Mouse (Mus musculus) liver, embryonic 13.5 days (tissue): ENCODE results near the gene Zdhhc17. TPM values are rescaled to one million over a fixed set of nuclear protein-coding genes. Genes with fewer than 3 reads are reported as not detected.

Experiments
- ATAC-seq: fragments of 200-750 bp; cut with Nextera tagmentation; 2 replicates; pipeline ENCODE4 v1.8.0; 2017; ENCODE audit warnings: low read depth, mild to moderate bottlenecking, moderate number of reproducible peaks, moderate library complexity
- DNase-seq: peaks from one replicate; pipeline ENCODE4 v3.0.0; 2022
- H3K27ac ChIP-seq: fragments of 300-500 bp; sonication (generic); 2 replicates; pipeline ENCODE4 v1.5.1; 2015; ENCODE audit warnings: moderate library complexity, mild to moderate bottlenecking, inconsistent platforms
- H3K27me3 ChIP-seq: fragments of 300-500 bp; sonication (generic); 2 replicates; pipeline ENCODE4 v1.6.1; 2015; ENCODE audit warnings: mild to moderate bottlenecking, inconsistent platforms
- H3K36me3 ChIP-seq: fragments of 300-500 bp; sonication (generic); 2 replicates; pipeline ENCODE4 v1.6.1; 2015; ENCODE audit warnings: mild to moderate bottlenecking, inconsistent platforms
- H3K4me1 ChIP-seq: fragments of 300-500 bp; sonication (generic); replicated peaks from 2 replicates; pipeline ENCODE4 v1.6.1; 2015; ENCODE audit warnings: inconsistent platforms
- H3K4me2 ChIP-seq: fragments of 300-500 bp; sonication (generic); 2 replicates; pipeline ENCODE4 v1.6.1; 2015; ENCODE audit warnings: inconsistent platforms, mild to moderate bottlenecking, moderate library complexity
- H3K4me3 ChIP-seq: fragments of 300-500 bp; sonication (generic); replicated peaks from 2 replicates; pipeline ENCODE4 v1.5.1; 2015; ENCODE audit warnings: mild to moderate bottlenecking, inconsistent platforms
- H3K9ac ChIP-seq: fragments of 300-500 bp; sonication (generic); 2 replicates; pipeline ENCODE4 v1.6.1; 2015; ENCODE audit warnings: mild to moderate bottlenecking, inconsistent platforms
- H3K9me3 ChIP-seq: fragments of 300-500 bp; sonication (generic); replicated peaks from 2 replicates; pipeline ENCODE4 v1.6.1; 2016; ENCODE audit warnings: inconsistent platforms
- WGBS: fragments of 180-500 bp; shearing (Covaris S2); methylation state at CpG from one replicate; pipeline ENCODE4 v1.1.7; 2015; ENCODE audit not compliant: insufficient replicate concordance; 5-methylcytosine and 5-hydroxymethylcytosine counted together
- polyA plus RNA-seq: library from polyadenylated mRNA; unstranded; fragments of >200 nt; fragmentation: Nextera tagmentation; extraction: Ambion mirVana; gene quantifications from 2 replicates; pipeline ENCODE4 v1.2.1, GENCODE M21; 2015

Gene Zdhhc17
- polyA plus RNA-seq, 1 experiment from 2014 or later = 4.3 TPM

DNA sequence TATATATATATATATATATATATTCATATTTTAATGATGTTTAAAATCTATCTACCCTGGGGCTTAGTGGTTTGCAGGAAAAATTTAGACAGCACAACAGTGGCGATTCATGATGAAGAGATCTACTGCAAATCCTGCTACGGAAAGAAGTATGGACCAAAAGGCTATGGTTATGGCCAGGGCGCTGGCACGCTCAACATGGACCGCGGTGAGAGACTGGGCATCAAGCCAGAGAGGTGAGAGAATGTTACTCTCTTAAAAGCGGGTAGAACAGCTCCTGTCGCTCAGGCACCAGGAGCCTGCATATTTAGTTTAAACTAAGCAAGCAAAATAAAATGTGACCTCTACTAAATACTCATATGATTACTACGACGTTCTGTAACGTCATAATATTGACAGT is 74.9 kb downstream of the Zdhhc17 start:
- ATAC-seq (no peak), DNase-seq (no peak)
- Histone ChIP-seq H3K9me3 (no peaks in the 10 kb centered on the region), H3K27me3 (no peaks in the 10 kb centered on the region), H3K27ac (no peak overlapping the region), H3K36me3 (0 out of 2 replicates have a peak, but pooled peaks cover 7% of the 10 kb centered on the region), H3K4me3 (no peak overlapping the region), H3K4me2 (no peak overlapping the region), H3K9ac (no peak overlapping the region), H3K4me1 (peaks cover 7% of the 10 kb centered on the region; the same call in 1 of the 2 replicates)
- WGBS = 82% methylated on average over 11 of the region's 11 CpGs

DNA sequence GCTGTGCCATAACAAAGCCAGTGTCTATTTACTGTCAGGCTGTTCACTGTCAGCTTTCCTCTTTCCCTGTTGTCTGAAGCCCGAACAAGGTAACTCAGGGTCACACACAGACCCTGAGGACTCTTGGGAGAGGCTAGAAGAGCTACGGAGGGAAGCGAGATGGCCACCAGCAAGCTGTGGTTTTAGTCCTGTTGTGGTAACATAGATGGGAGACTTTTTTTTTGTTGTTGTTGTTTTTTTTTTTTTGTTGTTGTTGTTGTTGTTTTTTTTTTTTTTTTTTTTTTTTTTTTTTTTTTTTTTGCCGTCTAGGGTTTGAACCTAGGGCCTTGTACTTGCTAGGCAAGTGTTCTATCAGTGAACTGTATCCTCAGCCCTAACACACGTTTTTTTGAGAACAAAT is 76.4 kb downstream of the Zdhhc17 start:
- H3K36me3 ChIP-seq = 0 out of 2 replicates have a peak, but pooled peaks cover 5% of the 10 kb centered on the region
- ATAC-seq (no peak), DNase-seq (no peak)
- no peaks in the 10 kb centered on the region for H3K9me3 ChIP-seq
- H3K4me3 ChIP-seq = no peak overlapping the region
- 63% methylated on average over 5 of the region's 5 CpGs for WGBS
- peaks cover 7% of the 10 kb centered on the region; the same call in 1 of the 2 replicates for H3K4me1 ChIP-seq
- H3K9ac ChIP-seq = no peak overlapping the region
- no peaks in the 10 kb centered on the region for H3K27me3 ChIP-seq
- H3K4me2 ChIP-seq = no peak overlapping the region
- no peak overlapping the region for H3K27ac ChIP-seq

DNA sequence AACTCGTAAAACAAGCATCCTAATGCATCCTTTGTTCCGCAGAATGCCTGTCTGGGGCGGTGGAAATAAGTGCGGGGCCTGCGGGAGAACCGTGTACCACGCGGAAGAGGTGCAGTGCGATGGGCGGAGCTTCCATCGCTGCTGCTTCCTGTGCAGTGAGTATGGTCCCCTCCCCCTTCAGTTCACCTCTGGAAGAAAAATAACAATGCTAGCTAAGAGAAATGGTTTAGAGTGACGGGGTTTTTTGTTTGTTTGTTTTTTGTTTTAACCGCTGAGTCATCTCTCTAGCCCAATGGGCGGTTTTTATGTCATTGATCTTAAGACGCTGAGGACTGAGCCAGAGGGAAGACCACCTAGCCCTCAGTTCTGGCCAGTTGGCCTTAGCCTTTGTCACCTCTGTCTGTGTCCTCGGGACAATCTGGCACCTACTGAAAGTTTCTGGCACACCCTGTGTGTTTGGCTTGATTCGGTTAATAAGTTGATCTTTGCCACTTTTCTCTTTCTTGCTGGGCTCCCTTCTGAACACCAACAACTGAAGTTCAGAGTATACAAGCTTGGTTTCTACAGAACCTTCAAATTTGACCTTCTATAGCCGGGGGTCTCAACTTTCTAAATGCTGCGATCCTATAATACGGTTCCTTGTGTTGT is 77.9 kb downstream of the Zdhhc17 start:
- H3K4me3 ChIP-seq = peak overlapping the region; percentile 30
- DNase-seq = no peak
- no peaks in the 10 kb centered on the region for H3K9me3 ChIP-seq
- H3K9ac ChIP-seq = no peak overlapping the region; the same call in 1 of the 2 replicates
- no peaks in the 10 kb centered on the region for H3K36me3 ChIP-seq
- 51% methylated on average over 20 of the region's 20 CpGs for WGBS
- peak overlapping the region; percentile 54 for H3K4me2 ChIP-seq
- ATAC-seq = peak; percentile 69; the same call in 1 of the 2 replicates
- no peaks in the 10 kb centered on the region for H3K27me3 ChIP-seq
- peaks cover 7% of the 10 kb centered on the region; the same call in 1 of the 2 replicates for H3K4me1 ChIP-seq
- H3K27ac ChIP-seq = no peak overlapping the region

DNA sequence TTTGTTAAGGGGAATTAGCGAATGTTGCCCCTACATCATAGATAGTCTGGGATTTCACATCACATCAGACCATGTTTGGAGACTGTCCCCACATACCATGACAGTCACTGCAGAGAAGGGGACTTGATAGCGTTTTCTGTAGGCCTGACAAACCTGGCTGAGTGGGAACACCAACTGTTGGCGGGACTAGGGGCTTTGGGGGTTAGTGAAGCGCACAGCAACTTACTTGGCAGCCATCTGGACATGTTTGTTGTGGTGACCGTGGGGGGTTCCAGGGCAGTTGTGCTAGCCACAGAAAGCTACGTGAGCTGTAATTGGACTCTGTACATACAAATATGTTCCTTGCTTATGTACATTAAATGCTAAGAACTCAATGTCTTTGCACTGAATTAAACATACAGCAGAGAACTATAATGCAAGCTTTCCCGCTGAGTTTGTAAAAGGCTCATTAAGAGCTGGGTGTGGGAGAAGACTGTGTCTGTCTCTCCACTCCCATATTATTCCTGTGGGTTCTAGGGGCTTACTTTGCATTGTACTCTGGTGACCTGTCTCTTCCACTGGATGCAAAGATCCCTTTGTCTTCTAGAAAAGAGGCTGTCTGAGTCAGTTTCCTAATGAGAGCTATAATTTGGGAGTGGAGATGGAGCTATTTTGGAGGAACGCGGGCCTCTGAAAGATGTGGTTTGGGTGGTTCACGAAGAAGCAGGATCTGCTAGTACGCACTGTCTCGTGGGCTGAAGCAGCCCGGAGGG is 78.6 kb downstream of the Zdhhc17 start:
- H3K36me3 ChIP-seq = no peaks in the 10 kb centered on the region
- H3K9me3 ChIP-seq = no peaks in the 10 kb centered on the region
- no peak overlapping the region for H3K27ac ChIP-seq
- peak overlapping the region; percentile 30 for H3K4me3 ChIP-seq
- peaks cover 7% of the 10 kb centered on the region; the same call in 1 of the 2 replicates for H3K4me1 ChIP-seq
- H3K9ac ChIP-seq = no peak overlapping the region; the same call in 1 of the 2 replicates
- DNase-seq (no peak), ATAC-seq (no peak)
- WGBS = 61% methylated on average over 13 of the region's 13 CpGs
- H3K4me2 ChIP-seq = peak overlapping the region; percentile 54
- H3K27me3 ChIP-seq = no peaks in the 10 kb centered on the region

DNA sequence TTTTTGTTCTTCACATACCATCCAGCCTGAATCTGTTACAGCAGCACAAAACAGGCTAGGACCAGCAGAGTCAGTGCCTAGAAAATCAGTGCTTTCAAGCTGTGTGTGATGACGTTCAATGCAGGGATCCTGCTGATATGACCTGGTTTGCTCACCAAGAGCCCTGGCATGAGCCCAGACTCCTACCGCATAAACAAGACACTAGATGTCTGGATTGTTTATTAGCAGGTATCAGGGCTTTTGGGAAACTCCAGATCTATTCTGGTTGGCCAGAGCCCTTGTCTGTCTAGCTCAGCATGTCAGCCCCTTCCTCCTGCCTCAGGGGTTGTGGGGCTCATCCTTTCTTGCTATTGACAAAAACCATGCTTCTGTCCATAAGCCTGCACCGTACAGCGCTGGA is 80.2 kb downstream of the Zdhhc17 start:
- Histone ChIP-seq H3K36me3 (no peaks in the 10 kb centered on the region), H3K27ac (no peak overlapping the region), H3K9ac (no peak overlapping the region), H3K4me3 (no peak overlapping the region), H3K9me3 (no peaks in the 10 kb centered on the region), H3K27me3 (no peaks in the 10 kb centered on the region), H3K4me1 (no peaks in the 10 kb centered on the region; the same call in 1 of the 2 replicates), H3K4me2 (no peak overlapping the region)
- DNase-seq (no peak), ATAC-seq (no peak; the same call in 1 of the 2 replicates)
- 68% methylated on average over 4 of the region's 4 CpGs for WGBS

DNA sequence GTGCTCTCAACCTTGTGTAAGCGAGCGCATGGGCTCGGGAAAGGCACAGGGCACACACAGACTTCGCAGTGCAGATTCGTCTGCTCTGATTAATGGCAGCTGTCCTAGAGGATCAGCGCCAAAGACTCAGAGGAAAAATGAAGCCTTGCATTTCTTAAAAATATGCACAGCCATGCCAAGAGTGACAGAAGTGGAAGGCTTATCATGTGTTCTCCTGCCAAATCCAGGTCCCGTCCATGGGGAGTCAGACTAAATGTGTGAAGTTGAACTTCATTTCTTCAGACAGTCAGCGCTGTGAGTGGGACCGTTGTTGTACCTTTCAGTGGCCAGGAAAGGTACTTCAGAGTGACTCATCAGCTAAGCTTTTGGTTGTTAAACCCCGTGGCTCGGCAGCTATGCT is 82.4 kb downstream of the Zdhhc17 start:
- 61% methylated on average over 11 of the region's 11 CpGs for WGBS
- H3K4me3 ChIP-seq = no peak overlapping the region
- H3K4me1 ChIP-seq = peaks cover 4% of the 10 kb centered on the region; the same call in 1 of the 2 replicates
- no peak overlapping the region for H3K27ac ChIP-seq
- no peak overlapping the region for H3K9ac ChIP-seq
- H3K27me3 ChIP-seq = no peaks in the 10 kb centered on the region
- no peaks in the 10 kb centered on the region for H3K36me3 ChIP-seq
- H3K9me3 ChIP-seq = no peaks in the 10 kb centered on the region
- DNase-seq = no peak
- no peak for ATAC-seq
- H3K4me2 ChIP-seq = no peak overlapping the region

DNA sequence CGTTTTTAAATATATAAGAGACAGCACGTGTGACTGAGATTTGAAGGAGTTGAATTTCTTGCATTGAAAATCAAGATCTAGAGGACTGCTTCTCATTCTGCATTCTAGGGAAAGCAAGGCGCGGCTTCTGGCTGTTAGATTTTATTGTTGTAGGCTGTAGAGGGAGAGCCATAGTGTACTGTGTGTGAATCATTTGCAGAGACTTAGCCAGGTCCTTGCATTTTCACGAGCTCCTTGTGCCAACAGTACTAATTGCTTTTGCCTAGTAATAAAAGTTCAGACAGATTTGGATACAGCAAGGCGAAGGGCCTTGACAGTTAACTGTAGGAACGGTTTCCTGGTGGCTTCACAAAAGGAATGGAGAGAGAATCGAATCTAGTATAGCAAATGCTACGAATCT is 87.3 kb downstream of the Zdhhc17 start:
- WGBS = 61% methylated on average over 9 of the region's 9 CpGs
- no peaks in the 10 kb centered on the region for H3K9me3 ChIP-seq
- H3K4me1 ChIP-seq = peaks cover 36% of the 10 kb centered on the region
- H3K4me3 ChIP-seq = no peak overlapping the region
- ATAC-seq = no peak
- no peak for DNase-seq
- H3K27me3 ChIP-seq = peaks cover 32% of the 10 kb centered on the region
- no peak overlapping the region for H3K4me2 ChIP-seq
- no peaks in the 10 kb centered on the region for H3K36me3 ChIP-seq
- no peak overlapping the region for H3K27ac ChIP-seq
- no peak overlapping the region for H3K9ac ChIP-seq

DNA sequence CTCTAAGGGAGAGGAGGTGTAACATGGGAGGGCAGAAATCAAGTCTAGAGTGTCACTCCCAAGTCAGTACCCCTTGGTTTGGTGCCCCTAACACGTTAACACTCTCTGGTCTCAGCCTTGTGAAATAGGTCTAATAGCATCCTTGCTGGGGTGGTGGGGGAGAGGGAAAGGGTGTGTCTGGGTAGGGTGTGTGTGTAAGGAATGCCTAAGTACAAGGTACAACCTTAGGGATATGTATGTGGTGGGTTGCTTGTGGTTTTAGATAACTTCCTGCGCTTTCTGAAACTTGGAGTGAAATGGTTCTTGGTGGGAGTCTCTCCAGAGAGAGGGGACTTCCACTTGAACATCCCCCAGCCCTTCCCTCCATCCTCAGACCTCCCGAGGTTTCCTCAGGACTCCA is 88.0 kb downstream of the Zdhhc17 start:
- WGBS = 51% methylated on average over 3 of the region's 3 CpGs
- H3K4me2 ChIP-seq = 0 out of 2 replicates have a peak overlapping the region, but pooled peaks have one; percentile 12
- H3K36me3 ChIP-seq = no peaks in the 10 kb centered on the region
- no peak overlapping the region for H3K27ac ChIP-seq
- H3K4me1 ChIP-seq = peaks cover 36% of the 10 kb centered on the region
- H3K27me3 ChIP-seq = peaks cover 32% of the 10 kb centered on the region
- no peak for DNase-seq
- no peak for ATAC-seq
- no peak overlapping the region for H3K9ac ChIP-seq
- H3K9me3 ChIP-seq = no peaks in the 10 kb centered on the region
- H3K4me3 ChIP-seq = no peak overlapping the region

DNA sequence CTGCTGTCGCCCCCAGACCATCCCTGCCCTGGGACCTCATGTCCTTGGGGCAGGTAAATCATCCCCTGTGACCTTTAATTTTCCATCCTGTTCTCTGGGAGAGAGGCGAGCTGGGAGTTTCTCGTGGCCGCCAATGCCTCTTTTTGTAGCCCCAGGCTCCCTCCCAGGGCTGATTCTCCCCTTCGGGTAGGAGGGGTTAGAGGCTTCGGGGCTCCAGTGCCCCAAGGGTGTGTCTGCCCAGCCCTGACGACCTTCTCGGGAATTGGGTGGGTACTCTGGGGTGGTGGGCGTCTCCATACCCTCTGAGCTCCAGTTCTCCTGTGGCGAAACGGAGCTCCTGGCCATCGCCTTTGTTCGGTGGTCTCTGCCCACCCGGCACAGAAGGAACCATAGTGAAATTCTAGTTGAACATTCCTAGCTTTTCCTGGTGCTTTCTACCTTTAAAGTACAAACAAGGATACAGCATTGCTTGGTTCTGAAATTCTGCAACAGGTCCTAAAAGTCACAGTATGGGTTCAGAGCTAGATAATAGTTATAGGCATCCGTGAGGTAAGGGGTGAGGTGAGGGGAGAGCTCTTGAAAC is 89.5 kb downstream of the Zdhhc17 start:
- peak overlapping the region; percentile 67 for H3K4me3 ChIP-seq
- 3% methylated on average over 15 of the region's 15 CpGs for WGBS
- H3K36me3 ChIP-seq = no peaks in the 10 kb centered on the region
- H3K4me2 ChIP-seq = peak overlapping the region; percentile 89
- peak overlapping the region; percentile 69 for H3K9ac ChIP-seq
- DNase-seq (no peak), ATAC-seq (peak; percentile 60)
- peaks cover 32% of the 10 kb centered on the region for H3K27me3 ChIP-seq
- peaks cover 36% of the 10 kb centered on the region for H3K4me1 ChIP-seq
- H3K9me3 ChIP-seq = no peaks in the 10 kb centered on the region
- H3K27ac ChIP-seq = no peak overlapping the region; the same call in 1 of the 2 replicates

DNA sequence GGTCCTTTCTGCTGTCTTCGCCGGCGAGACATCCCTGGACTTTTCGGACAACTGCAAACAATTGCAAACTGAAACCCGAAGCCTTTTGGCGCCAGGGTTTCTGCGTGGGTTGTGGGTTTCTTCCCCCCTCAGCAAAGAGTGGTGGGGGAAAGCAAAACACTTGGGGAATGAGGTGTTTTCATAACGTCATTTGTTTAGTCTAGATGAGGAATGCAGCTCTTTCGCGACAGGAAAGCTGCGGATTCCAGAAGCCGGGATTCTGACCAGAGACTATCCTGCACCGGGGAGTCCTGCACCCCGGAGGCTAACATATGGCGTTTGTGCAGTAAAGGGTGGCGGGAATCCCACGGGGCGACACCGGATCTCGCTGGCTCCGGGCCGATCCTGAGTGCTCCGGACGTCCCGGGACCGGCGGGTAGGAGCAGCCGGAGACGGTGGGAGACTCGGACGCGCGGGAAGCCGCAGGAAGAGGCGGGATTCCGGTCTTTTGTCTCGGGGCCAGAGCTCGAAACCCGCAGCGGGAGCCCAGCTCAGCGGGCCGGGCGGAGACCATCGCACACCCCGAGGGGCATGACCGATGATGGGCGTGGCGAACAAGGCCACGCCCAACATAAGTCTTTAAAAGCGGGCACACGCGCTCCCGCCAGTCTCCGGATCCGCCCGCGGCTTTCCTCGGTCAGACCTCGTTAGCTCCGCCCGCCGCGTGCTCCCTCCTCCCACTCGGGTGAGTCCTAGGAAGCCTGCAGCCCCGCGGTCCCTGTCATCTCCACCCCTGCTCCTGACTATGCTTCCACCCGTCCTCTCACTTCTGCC is 90.2 kb downstream of the Zdhhc17 start, which contains the start of gene Csrp2:
Gene Csrp2, plus strand, starts transcription at position 259 of the 813 bp plus-strand sequence.
- peaks cover 32% of the 10 kb centered on the region for H3K27me3 ChIP-seq
- H3K4me3 ChIP-seq = peak within 1 kb of the TSS; percentile 67
- no peaks in the 10 kb centered on the region for H3K9me3 ChIP-seq
- peak; percentile 87 for ATAC-seq
- peak within 1 kb of the TSS; percentile 89 for H3K4me2 ChIP-seq
- peak; percentile 82 for DNase-seq
- WGBS = under 1% methylated on average over 67 of the region's 67 CpGs
- no peaks in the 10 kb centered on the region for H3K36me3 ChIP-seq
- peak within 1 kb of the TSS; percentile 69 for H3K27ac ChIP-seq
- H3K9ac ChIP-seq = peak within 1 kb of the TSS; percentile 69
- H3K4me1 ChIP-seq = peaks cover 36% of the 10 kb centered on the region
